Mouse (Mus musculus): ENCODE results near the gene Kctd14.
"Not testable (repeated sequence)": the region's sequence is repeated elsewhere in the genome, so short reads cannot be mapped to it uniquely, and the experiment has no call there.

Gene Kctd14

DNA sequence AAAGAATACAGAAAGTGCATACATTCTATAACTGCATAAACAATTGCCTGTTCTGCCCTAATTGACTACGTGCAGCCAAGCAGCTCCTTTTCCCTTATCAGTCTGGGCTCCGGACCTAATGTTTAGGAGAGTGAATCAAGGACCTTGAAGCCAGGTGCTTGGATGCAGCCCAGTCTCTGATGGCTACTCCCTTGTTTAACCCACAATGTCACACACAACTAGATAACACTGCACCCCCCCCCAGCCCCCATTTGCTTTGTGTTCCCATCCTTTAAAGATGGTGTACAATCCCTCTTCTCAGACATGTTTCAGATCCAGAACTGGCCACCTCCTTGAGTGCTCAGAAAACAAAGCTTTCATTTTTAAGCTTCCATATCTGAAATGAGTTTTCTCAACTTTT, at the start of gene Kctd14:
Gene Kctd14 (plus strand): TSS at position 301 of the 400 bp plus-strand sequence.
- not testable (repeated sequence) for DNase-seq (ENCODE audit: low read depth, low spot score)

DNA sequence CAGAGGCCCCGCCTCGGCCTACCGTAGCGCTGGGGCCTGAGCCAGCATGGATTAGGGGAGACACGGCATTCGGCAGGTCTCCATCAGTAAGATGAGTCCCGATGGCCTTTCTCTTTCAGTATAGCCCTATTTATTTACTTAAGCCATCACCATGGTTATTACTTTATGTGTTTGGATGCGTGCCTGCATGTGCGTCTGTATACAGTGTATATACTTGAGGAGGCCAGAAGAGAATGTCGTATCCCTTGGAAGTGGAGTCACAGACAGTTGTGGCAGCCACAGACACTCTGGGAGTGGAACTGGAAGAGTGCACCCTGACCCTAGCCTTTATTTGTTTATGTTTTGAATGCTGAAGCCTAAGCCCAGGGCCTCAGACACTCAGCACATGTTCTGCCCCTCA, 44.0 kb upstream of the Kctd14 start:
- no peak for DNase-seq (ENCODE audit: low read depth, low spot score)

DNA sequence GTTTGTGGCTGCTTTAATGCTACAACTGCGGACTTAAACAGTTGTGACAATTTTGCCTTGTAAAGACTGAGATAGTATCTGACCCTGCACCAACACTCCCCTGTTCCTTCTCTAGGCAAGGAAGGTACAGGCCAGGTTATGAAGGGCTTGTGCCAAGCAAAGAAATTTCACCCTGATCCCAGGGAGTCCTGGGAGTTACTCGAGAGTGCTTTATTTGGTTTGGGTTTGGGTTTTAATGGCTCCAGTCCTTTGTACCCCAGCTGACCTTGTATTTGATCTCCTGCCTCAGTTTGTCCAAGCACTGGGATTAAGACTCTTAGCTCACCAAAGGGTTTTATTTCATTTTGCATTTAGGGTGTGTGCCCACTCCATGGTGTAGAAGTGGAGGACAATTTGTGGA, 40.0 kb upstream of the Kctd14 start:
- DNase-seq (ENCODE audit: low read depth, low spot score) = no peak

DNA sequence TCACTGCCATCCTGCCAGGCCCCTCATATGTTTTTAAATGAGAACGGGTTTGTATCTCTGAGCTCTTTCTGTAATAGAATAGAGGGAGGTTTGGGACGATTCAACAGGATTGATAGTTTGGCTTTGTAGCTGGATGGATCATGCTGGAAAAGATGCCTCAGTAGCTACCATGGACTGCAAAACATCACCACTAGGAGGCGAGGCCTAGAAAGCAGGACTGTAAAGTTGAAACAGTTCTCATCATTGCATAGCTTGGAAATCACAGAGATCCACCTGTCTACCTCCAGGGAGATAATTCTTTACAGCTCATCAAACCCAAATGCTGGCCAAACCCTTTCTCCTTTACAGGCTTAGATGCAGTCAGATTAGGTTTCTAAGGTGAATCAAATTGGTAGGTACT, 39.5 kb upstream of the Kctd14 start:
- no peak for DNase-seq (ENCODE audit: low read depth, low spot score)

DNA sequence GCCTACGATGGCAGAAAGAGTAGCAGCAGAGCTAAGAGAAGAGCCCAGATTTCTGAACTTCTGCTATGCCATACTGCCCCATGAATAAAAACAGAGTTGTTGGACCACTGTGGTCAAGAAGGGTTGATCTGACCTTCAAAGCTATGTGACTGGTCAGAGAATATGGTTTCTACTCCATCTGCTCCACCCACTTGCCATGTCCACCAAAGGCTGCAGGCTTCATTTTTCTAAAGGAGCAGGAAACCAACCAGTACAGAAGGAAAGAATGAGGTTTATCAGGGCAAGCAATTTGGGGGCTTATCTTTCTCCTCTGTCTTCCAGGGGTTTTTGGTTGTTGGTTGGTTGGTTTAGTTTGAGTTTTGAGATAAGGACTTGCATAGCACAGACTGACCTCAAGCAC, 37.1 kb upstream of the Kctd14 start:
- no peak for DNase-seq (ENCODE audit: low read depth, low spot score)

DNA sequence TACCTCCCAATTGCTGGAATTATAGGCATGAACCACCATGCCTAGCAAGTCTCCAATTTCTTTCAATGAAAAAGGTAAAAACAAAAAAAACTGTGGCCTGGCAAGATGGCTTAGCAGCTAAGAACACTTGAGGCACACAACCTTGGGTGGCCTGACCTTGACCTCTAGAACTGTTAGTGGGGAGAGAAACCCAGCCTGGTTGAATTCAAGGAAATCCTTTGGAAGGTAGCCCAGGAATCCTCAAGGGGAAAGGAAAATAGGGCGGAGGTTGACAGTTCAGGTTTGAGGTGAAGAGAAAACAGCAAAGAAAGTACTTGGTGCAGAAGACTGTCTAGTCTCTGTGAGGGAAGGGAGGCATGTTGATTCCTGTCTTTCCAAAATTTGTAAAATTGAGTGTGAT, 36.7 kb upstream of the Kctd14 start:
- no peak for DNase-seq (ENCODE audit: low read depth, low spot score)

DNA sequence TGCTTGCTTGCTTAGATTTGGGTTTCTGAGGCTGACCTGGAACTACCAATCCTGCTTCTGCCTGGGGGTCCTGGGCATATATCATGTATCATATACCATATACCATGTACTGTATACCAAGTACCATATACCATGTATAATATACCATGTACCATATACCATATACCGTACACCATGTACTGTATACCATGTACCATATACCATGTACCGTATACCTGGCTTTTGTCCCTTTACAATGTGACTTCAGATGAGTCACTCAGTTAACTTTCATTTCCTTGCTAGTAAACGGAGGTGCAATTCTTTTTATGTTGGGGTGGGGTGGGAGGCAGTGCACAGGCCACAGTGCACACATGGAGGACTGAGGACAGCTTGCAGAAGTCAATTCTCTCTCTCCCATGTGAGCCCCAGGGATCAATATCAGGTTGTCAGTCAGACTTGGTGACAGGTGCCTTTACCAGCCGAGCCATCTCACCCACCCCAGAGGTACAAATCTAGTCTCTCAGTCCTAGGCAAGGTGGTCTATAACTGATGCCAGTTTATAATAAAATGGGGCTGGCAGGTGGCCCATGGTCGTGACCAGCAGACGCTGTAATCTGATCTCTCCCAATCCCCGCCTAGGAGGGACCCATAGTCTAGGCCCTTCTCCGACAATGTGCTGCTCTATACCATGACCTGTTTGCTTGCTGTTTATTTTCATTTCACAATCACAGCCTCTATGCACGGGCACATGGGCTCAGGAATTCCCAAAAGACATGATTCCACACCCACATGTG, 36.0 kb upstream of the Kctd14 start:
- no peak for DNase-seq (ENCODE audit: low read depth, low spot score)

DNA sequence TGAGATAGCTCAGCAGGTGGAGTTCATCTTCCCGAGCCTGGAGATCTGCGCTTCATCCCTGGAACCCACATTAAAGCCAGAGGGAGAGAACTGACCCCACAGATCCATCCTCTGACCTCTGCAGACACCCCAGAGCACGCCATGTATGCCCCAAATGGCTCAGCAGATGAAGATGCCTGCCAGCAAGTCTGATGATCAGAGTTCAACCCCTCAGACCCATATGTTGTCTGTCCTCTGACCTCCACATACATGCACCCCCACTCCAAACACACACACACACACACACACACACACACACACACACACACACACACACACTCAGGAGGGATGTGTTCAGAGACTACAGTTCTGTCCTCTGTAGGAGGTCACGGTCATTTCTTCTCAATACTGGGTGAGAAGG, 34.6 kb upstream of the Kctd14 start:
- no peak for DNase-seq (ENCODE audit: low read depth, low spot score)

DNA sequence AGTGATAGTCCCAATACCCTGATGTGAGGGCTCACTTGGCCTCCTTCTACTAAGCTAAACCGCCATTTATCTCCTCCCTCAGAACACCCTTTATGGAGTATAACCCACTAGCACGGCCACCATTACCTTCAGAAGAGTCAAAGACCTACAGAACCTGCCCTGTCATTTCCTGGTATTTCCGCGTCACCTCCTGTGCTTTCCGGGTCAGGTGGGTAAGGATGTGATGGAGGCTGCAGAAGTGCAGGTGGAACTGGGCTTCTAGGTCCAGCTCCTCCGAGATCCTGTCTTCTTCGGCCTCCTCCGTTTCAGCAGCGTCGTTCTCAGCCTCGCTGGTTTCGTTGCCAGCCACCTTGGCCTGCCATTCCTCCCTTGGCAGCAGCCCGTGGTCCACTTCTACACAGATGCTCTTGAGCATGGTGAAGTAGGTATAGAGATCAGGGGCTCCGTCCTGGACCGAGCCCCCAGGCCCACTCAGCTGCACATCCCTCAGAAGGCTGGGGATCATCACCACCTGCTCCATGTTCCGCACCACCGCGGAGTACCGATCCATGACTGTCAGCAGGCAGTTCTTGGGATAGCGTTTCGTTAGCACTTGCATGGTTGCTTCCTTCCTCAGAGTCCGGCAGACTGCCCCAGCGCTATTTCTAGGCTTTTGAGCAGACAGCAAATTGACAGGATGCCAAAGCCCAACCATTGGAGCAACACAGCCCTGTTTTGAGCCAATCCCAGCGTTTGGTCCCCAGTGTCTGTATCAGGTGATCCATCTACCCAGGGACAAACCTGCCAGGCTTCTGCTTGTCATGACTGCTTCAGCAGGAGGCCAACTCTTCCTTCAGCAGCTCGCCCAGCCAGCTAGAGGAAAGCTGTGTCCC, 34.0 kb upstream of the Kctd14 start, which contains the start of gene Thrsp:
Gene Thrsp (minus strand): TSS at position 825 of the 872 bp plus-strand sequence.
- DNase-seq (ENCODE audit: low read depth, low spot score) = no peak

DNA sequence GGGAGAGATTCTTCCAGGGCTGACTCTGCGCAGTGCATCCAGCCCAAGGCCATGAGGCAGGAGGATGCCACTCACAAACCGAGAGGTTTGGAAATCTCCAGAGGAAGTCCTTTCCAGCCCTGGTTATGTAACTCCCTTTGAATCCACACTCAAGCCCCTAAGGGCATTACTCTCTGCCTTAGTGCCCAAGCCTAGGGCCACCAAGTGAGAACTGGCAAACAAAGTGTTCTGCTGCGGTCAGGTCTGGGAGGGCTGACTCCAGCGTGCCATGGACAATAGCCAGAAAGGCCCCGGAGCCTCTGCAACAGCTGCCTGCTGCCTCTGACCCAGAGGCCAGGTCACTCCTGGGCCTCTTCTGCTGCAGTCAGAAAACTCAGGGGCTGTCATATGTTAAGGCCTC, 32.4 kb upstream of the Kctd14 start:
- no peak for DNase-seq (ENCODE audit: low read depth, low spot score)

DNA sequence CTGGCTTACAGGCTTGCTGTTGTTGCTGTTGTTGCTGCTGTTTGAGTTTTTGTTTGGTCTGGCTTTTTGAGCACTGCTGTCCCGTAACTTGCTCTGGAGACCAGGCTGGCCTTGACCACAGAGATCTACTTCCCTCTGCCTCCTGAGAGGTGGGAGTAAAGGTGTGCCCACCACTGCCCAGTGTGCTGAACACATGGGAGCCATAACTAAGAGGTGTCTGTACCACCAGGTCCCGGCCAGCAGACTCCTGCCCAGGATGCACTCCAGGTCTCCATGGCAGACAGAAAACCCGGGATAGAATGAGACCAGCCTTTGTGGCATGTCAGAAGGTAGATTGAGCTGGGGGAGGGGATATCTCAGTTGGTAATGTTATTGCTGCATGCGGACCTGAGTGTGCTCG, 32.0 kb upstream of the Kctd14 start:
- no peak for DNase-seq (ENCODE audit: low read depth, low spot score)

DNA sequence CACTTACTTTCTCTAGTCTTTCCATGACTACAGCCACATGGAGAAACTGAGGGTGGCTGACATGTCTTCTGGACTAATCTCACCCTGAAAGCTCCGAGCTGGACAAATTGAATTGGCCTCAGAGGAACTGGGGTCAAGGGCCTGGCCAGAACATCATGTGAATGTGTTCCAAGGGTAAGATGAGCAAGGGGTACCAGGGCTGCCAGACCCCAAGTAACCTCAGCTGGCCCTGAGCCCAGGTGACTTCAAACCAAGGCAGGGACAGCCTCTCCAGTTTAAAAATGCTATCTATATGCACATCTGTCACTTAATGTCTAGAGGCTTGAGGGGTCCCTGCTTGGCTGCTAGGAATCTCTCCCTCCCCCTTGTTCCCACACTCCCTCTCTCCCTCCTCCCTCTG, 30.7 kb upstream of the Kctd14 start:
- DNase-seq (ENCODE audit: low read depth, low spot score) = no peak

DNA sequence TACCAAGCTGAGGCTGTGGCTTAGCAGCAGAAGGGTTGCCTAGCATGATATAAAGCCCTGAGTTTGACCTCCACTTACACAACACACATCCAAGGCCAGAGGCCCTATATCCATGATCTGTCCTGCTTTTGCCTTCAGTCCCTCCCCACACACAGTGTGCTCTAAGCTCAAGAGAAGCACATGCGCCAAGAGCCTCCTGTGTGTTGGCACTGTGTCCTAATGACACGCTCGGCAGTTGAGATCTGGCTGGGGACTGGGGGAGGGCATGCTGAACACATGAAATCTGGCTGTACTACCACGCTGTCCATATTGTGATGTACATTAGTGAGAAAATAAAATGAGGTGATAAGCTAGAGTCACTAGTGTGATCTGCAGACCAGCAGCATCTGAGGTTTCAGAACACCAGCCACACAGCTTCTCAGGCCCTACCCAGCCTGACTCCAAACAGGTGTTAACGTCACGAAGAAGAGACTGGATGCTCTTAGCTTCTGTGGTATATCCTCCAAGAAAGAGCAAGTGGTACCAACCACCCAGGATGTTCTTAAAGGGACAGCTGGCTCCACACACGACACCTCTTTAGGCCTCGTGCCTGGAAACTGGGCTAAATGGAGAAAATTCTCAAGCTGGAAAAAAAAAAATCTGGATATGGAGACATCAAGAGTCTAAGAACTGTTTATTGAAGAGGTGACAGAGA, 30.0 kb upstream of the Kctd14 start:
- DNase-seq (ENCODE audit: low read depth, low spot score) = no peak

DNA sequence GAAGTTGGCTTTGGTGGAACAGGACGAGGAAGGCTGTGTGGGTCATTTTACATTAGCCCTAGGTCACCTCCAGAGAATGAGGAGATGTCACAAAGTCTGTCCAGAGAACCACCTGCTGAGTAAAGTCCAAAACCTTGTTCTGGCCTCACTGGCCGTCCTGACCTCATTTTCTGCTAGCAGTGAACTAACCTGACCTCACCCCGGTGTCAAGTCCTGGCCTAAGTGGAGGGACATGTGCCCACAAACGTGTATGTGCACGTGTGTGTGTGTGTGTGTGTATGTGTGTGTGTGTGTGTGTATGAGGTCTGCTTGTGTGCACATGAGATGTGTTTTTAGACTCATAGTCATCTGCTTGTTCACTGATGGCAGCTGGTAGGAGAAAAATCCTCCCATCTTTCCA, 27.4 kb upstream of the Kctd14 start:
- DNase-seq (ENCODE audit: low read depth, low spot score) = no peak

DNA sequence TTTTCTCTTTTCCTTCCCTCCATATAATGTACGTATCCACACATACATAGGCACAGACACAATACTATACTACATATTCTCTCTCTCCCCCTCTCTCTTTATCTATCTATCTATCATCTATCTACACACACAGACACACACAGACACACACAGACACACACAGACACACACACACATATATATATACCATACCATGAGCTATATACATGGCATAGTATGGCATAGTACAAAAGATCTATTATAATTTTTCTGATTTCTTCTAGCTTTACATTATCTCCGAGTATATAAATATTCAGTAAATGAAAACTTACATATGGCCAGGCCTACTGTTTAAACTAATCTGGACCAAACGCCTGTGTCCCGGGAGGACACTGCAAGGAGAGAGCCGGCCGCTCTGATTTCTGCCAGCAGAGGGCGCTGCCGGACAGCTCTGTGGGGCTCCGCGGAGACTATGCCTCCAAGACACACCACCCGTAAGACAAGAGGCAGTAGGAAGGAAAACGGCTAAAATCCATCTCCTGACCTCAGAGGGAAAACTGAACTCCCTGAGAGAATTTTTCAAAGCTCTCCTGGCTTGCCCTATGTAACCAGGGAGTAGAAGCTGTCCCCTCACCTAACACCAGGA, 26.4 kb upstream of the Kctd14 start:
- DNase-seq (ENCODE audit: low read depth, low spot score) = peak; percentile 63

DNA sequence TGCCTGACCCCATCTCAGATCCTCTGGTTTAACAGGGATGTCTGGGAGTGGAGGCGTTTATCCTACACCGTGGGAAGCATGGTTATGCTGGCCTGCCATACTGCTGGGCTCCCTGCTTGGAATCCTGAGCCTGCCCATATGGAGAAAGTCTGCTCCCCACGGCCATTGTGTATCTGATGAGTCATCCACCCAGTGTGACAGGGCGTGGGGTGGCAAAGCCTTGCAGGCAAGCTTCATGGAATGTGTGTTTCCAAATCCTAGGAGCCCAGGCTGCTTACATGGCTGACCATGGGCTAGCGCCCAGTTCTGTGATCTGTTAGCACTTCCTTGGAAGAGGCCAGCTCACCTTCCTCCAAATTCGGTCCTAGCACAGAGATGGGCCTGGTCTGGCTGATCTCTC, 24.6 kb upstream of the Kctd14 start:
- no peak for DNase-seq (ENCODE audit: low read depth, low spot score)

DNA sequence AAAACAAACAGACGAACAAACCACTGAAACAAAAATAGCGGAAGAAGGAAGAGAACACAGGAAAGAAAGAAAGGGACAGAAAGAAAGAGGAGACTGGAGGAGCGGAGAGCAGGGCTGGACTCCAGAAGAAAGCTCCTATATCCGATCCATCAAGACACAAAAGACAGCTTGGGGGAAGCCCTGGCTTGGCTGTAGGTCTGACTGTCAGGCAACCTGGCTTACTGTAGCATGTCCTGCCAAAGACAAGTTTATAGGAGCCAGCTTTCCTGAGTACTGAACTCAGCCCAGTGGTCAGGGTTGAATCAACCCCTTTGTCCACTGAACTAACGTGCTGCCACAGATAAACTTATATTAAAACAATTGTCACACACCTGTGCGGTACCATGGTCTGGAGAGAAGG, 23.8 kb upstream of the Kctd14 start:
- DNase-seq (ENCODE audit: low read depth, low spot score) = no peak

DNA sequence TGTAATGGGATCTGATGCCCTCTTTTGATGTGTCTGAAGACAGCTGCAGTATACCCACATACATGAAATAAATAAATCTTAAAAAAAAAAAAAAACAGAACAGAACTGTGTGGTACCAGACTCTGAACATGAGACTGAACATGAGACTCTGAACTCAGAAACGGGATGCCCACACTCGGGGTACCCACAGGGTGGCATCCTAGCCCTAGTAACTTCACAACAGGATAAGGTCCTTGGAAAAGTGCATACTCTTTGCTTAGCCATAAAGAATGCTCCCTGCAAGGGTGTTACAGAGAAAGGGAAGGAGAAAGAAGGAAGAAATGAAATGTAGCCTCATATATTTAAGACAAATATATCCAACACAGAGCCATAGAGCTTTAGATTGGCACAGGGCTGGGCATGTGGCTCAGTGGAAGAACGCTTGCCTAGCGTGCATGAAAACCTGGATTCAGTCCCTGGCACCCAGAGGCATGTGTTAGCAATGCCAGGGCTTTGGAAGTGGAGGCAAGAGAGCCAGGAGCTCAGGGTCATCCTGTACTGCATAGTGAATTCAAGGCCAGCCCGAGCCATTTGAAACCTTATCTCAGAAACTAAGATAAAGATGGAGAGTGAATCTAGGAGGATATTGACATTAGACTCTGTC, 23.2 kb upstream of the Kctd14 start:
- DNase-seq (ENCODE audit: low read depth, low spot score) = no peak

DNA sequence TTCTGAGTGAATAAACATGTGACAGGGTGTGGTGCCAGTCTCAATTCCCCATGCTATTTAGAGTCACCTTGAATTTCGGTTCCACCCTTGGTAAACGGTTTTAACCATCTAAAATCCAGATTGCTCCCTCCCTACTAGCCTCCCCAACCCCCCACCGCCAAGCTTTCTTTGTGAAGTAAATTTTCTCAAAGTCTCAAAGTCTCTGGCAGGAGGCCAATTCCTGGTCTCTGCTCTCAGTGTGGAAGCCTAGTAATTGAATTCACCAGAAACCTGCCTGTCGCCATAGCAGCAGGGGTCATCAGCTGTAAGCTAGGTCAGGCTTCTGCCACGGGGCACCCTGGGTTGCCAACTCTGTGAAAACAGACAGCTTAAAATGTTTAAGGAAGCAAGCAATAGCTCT, 21.4 kb upstream of the Kctd14 start:
- DNase-seq (ENCODE audit: low read depth, low spot score) = no peak

DNA sequence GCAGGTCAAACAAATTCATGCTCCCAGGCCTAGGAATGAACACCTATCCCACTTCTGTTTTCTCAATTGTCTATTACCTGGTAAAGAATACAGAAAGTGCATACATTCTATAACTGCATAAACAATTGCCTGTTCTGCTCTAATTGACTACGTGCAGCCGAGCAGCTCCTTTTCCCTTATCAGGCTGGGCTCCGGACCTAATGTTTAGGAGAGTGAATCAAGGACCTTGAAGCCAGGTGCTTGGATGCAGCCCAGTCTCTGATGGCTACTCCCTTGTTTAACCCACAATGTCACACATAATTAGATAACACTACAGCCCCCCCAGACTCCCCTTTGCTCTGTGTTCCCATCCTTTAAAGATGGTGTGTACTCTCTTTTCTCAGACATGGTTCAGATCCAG, 17.6 kb upstream of the Kctd14 start:
- DNase-seq (ENCODE audit: low read depth, low spot score) = not testable (repeated sequence)

DNA sequence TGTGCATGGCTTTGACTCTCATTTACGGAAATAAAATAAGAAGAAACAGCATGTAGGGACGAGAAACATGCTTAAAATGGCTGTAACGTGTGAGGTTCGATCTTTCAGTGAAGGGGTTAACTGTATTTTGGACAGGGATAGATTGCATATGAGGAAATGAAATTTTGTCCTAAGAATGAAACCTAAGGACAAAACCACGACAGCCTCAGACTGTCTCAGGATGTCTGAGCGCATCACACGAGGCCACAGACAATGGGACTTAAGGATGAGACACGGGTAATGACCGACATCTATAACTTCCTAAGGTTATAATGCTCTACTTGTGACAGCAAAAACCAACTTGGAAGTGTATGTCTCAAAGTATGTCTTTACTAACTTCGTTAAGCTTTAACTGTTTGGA, 16.6 kb upstream of the Kctd14 start:
- DNase-seq (ENCODE audit: low read depth, low spot score) = no peak

All from c-Kit-negative CD71-positive TER-119-positive erythroid progenitor cells, embryonic 14.5 days (primary cell).